Mouse (Mus musculus) spleen, adult 2 months (tissue): Measurements from ENCODE around the gene D630003M21Rik. TPM values are rescaled to one million over a fixed set of nuclear protein-coding genes. Genes with fewer than 3 reads are reported as not detected.

Experiments used
- DNase-seq, 2 experiments: peaks; one replicate each; pipeline versions ENCODE4 v3.0.0 to v3.0.0-alpha.2; 2012 to 2021; ENCODE audit warnings: low spot score in 2 of 2, low read depth in 1 of 2
- H3K27ac ChIP-seq: fragments of 200-500 bp; 2 replicates; pipeline ENCODE4 v1.5.1; 2012; ENCODE audit warnings: low read length, inconsistent platforms; ENCODE audit not compliant: insufficient read depth
- H3K27me3 ChIP-seq: fragments of 200-500 bp; 2 replicates; pipeline ENCODE4 v1.6.1; 2012; ENCODE audit warnings: mild to moderate bottlenecking, moderate library complexity, low read length, inconsistent platforms; ENCODE audit not compliant: control insufficient read depth, insufficient read depth
- H3K36me3 ChIP-seq: fragments of 200-500 bp; 2 replicates; pipeline ENCODE4 v1.6.1; 2012; ENCODE audit warnings: mild to moderate bottlenecking, low read length, inconsistent platforms; ENCODE audit not compliant: control insufficient read depth, insufficient read depth
- H3K4me1 ChIP-seq: fragments of 200-500 bp; 2 replicates; pipeline ENCODE4 v1.6.1; 2011; ENCODE audit warnings: inconsistent platforms; ENCODE audit not compliant: control insufficient read depth, insufficient read depth, insufficient read length
- H3K4me3 ChIP-seq: fragments of 200-500 bp; 2 replicates; pipeline ENCODE4 v1.5.1; 2011; ENCODE audit warnings: mild to moderate bottlenecking, inconsistent platforms; ENCODE audit not compliant: insufficient read depth, insufficient read length; ENCODE audit errors: extremely low read depth
- CTCF ChIP-seq: fragments of 200-500 bp; IDR thresholded peaks from 2 replicates; pipeline ENCODE4 v1.5.1; 2011; ENCODE audit warnings: mild to moderate bottlenecking, inconsistent platforms; ENCODE audit not compliant: insufficient read depth, insufficient read length, insufficient replicate concordance; ENCODE audit errors: extremely low read depth
- POLR2A ChIP-seq: fragments of 200-500 bp; IDR thresholded peaks from 2 replicates; pipeline ENCODE4 v1.6.1; 2011; ENCODE audit warnings: low read depth, low read length, inconsistent platforms
- WGBS: fragments of 180-500 bp; shearing (Covaris S2); methylation state at CpG from one replicate; pipeline ENCODE4 v1.1.7; 2018; 5-methylcytosine and 5-hydroxymethylcytosine counted together
- polyA plus RNA-seq: library from polyadenylated mRNA; depleted of rRNA; stranded (reverse); fragments of >200 nt; gene quantifications from 2 replicates; pipeline ENCODE4 v1.2.3, GENCODE M21; 2012

Gene D630003M21Rik
- polyA plus RNA-seq, 1 experiment: 0.58 TPM

DNA sequence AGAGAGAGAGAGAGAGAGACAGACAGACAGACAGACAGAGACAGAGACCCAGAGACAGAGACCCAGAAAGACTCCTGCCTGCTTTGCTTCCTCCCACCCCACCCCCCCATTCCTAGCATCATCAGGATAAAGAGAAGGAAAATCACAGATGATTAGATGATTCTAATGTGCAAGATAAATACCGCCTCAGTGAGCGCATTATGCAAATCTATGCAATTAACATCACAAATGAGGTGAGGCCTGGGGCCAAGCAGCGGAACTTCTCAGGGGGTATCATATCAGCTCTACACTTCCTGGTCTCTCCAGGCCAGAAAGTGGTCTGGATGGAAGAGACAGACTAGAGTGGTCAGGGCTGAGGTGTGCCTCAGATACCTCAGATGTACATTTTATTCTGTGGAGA, 51.4 kb downstream of the D630003M21Rik start:
- 88% methylated on average over 3 of the region's 3 CpGs for WGBS
- TF ChIP-seq CTCF (no peak), POLR2A (no peak)
- Histone ChIP-seq H3K4me3 (no peak overlapping the region), H3K27ac (no peak overlapping the region), H3K27me3 (no peaks in the 10 kb centered on the region), H3K4me1 (peaks cover 26% of the 10 kb centered on the region), H3K36me3 (no peaks in the 10 kb centered on the region)
- DNase-seq: no peak

DNA sequence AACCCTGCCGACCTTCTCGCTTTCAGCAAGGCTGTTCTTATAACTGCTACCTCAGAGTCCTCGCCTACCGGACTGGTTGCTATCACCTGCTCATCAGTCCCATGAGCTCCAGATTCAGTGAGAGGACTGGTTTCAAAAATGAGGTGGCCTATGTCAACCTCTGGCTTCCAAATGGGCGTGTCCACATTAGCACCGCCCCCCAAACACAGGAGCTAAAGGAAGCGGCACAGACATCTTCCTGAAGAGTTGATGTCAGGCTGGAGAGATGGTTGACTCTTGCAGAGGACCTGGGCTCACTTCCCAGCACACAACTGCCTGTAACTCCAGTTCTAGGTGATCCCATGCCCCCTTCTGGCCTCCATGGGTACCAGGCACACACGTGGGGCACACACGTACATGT, 52.3 kb downstream of the D630003M21Rik start:
- H3K27me3 ChIP-seq: no peaks in the 10 kb centered on the region
- H3K4me3 ChIP-seq: no peak overlapping the region
- WGBS: 93% methylated on average over 9 of the region's 9 CpGs
- no peak for DNase-seq
- no peak for TF ChIP-seq CTCF
- TF ChIP-seq POLR2A: no peak
- no peak overlapping the region for H3K27ac ChIP-seq
- H3K36me3 ChIP-seq: no peaks in the 10 kb centered on the region
- H3K4me1 ChIP-seq: peaks cover 26% of the 10 kb centered on the region

GRCm38 (mm10) chr2:158175433-158175832, 53.6 kb downstream of the D630003M21Rik start:
- Histone ChIP-seq H3K36me3 (no peaks in the 10 kb centered on the region), H3K27me3 (no peaks in the 10 kb centered on the region), H3K27ac (peak overlapping the region; percentile 69), H3K4me1 (peaks cover 26% of the 10 kb centered on the region), H3K4me3 (no peak overlapping the region)
- DNase-seq: no peak
- WGBS: 17% methylated on average over 3 of the region's 3 CpGs
- TF ChIP-seq CTCF (no peak), POLR2A (no peak)

DNA sequence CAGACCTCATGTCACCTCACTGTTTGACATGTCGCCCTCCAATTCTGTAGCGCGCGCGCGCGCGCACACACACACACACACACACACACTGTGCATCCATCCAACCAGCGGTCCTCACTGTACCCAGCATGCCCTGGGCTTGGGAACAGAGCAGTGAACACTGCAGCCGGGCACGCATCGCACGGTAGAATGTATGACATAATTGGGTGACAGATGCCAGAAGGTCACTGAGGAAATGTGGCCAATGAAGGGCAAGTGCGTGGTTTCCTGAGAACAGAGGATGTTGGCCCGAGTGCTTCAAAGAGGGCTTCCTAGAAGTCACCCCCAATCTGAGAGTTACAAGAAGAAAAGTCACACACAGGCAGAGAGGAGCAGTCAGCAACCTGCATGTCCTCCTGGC, 54.1 kb downstream of the D630003M21Rik start:
- peak in 1 of 2 experiments; percentile 25 for DNase-seq
- Histone ChIP-seq H3K4me3 (no peak overlapping the region), H3K36me3 (no peaks in the 10 kb centered on the region), H3K27ac (peak overlapping the region; percentile 69), H3K27me3 (no peaks in the 10 kb centered on the region), H3K4me1 (peaks cover 26% of the 10 kb centered on the region)
- TF ChIP-seq POLR2A: no peak
- TF ChIP-seq CTCF: no peak
- WGBS: 38% methylated on average over 15 of the region's 15 CpGs

DNA sequence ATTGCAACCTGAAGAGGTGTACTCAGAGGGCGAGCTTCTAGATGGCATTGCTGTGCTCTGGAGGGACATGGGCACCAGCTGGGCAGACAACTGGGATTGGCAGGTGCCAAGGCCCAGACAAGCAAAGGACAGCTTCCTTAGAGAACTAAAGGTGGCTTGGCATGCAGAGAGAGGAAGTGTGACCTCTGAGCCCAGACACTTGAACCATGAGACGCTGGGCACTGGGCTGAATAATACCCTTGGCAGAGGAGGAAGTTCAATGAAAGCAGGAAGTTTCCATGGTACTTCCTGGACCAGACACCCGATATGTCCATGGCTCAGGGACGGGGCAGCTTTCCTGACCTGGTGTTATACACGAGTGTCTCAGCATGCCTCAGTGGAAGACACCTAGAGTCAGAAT, 54.6 kb downstream of the D630003M21Rik start:
- H3K27me3 ChIP-seq: no peaks in the 10 kb centered on the region
- WGBS: 21% methylated on average over 5 of the region's 5 CpGs
- peak overlapping the region; percentile 69 for H3K27ac ChIP-seq
- no peaks in the 10 kb centered on the region for H3K36me3 ChIP-seq
- peak in 1 of 2 experiments; percentile 38 for DNase-seq
- TF ChIP-seq POLR2A (no peak), CTCF (no peak)
- H3K4me1 ChIP-seq: peaks cover 26% of the 10 kb centered on the region
- H3K4me3 ChIP-seq: no peak overlapping the region

DNA sequence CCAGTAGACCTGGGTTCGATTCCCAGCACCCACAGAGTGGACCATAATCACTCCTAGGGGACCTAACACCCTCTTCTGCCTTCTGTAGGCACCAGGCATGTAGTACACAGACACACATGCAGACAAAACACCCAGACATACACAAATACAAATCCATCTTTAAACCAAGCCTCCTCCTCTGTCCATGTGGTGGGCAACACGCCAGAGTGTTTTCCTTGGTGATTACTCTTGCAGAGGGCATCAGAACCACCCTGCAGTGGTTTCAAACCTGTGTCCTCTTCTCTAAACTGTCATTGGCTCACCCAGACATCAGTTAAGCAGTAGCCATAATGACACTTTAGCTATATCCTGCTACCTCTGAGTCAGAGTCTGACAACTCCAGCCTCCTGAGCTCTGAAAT, 58.6 kb downstream of the D630003M21Rik start:
- no peak overlapping the region for H3K4me3 ChIP-seq
- peaks cover 37% of the 10 kb centered on the region for H3K4me1 ChIP-seq
- WGBS: 82% methylated on average over 2 of the region's 2 CpGs
- no peak for DNase-seq
- TF ChIP-seq POLR2A (no peak), CTCF (no peak)
- no peaks in the 10 kb centered on the region for H3K36me3 ChIP-seq
- no peaks in the 10 kb centered on the region for H3K27me3 ChIP-seq
- H3K27ac ChIP-seq: no peak overlapping the region

DNA sequence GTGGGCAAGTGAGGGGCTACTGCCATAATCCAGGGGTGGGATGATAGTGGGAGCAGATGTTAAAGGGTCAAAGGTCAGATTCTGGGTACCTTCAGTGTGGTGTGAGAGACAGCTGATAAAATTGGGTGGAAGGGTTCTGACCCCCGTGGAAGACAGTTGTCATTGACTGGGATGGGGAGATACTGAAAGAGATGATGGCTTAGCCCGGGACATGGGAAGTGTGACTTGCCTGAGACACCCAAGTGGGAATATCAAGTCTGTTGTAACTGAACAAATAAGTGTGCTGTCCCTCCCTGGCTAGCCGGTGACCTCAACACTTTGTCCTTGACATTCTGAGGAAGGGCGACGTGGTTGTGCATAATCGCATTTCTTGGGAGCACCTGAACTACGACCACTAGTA, 59.3 kb downstream of the D630003M21Rik start:
- Histone ChIP-seq H3K27me3 (no peaks in the 10 kb centered on the region), H3K4me1 (peaks cover 30% of the 10 kb centered on the region), H3K4me3 (no peak overlapping the region), H3K36me3 (no peaks in the 10 kb centered on the region), H3K27ac (no peak overlapping the region)
- TF ChIP-seq CTCF (no peak), POLR2A (no peak)
- no peak for DNase-seq
- WGBS: 87% methylated on average over 7 of the region's 7 CpGs
